Mouse (Mus musculus) erythroblast, embryonic 14.5 days (primary cell): ENCODE data around the gene Myo5a.

Experiments used
- GATA1 ChIP-seq: IDR thresholded peaks from 2 replicates; pipeline ENCODE4 v1.6.1; 2012; ENCODE audit warnings: low read length, inconsistent platforms, mixed read lengths
- TAL1 ChIP-seq: IDR thresholded peaks from 3 replicates; pipeline ENCODE4 v1.6.1; 2012; ENCODE audit warnings: low read length, inconsistent platforms, mixed read lengths

DNA sequence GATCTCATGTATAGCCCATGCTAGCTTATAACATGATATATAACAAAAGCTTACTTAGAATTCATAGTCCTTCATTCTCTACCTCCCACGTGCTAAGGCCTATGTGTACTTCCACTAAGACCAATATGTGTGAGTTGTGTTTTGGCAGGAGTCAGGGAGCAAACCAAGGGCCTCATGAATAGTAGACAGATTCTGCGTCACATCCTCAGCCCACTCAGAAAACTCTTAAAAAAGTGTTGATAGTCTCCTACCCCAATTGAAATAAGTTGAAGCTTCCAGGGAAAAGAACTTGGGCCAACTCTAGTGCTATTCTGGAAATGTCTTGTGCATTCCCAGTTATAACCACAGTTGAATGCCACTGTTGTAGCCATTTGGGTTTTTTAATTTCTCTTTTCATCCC lies 131.2 kb downstream of the Myo5a start:
- TF ChIP-seq GATA1 (no peak), TAL1 (no peak)
